Mouse (Mus musculus) stomach, embryonic 15.5 days (tissue): Measurements from ENCODE around the gene Bag6. TPM values are rescaled to one million over a fixed set of nuclear protein-coding genes. Genes with fewer than 3 reads are reported as not detected.

Experiments
- ATAC-seq: fragments of 200-750 bp; cut with Nextera tagmentation; 2 replicates; pipeline ENCODE4 v1.8.0; 2017; ENCODE audit warnings: low read depth, moderate number of reproducible peaks, moderate TSS enrichment; ENCODE audit not compliant: insufficient read depth, low FRiP score
- H3K27ac ChIP-seq: fragments of 300-500 bp; sonication (generic); 2 replicates; pipeline ENCODE4 v1.5.1; 2015; ENCODE audit warnings: mild to moderate bottlenecking, inconsistent platforms
- H3K27me3 ChIP-seq: fragments of 300-500 bp; sonication (generic); replicated peaks from 2 replicates; pipeline ENCODE4 v1.6.1; 2015; ENCODE audit warnings: inconsistent platforms
- H3K36me3 ChIP-seq: fragments of 300-500 bp; sonication (generic); 2 replicates; pipeline ENCODE4 v1.6.1; 2015; ENCODE audit warnings: inconsistent platforms
- H3K4me1 ChIP-seq: fragments of 300-500 bp; sonication (generic); 2 replicates; pipeline ENCODE4 v1.6.1; 2015; ENCODE audit warnings: inconsistent platforms
- H3K4me2 ChIP-seq: fragments of 300-500 bp; sonication (generic); 2 replicates; pipeline ENCODE4 v1.6.1; 2015; ENCODE audit warnings: mild to moderate bottlenecking, inconsistent platforms
- H3K4me3 ChIP-seq: fragments of 300-500 bp; sonication (generic); replicated peaks from 2 replicates; pipeline ENCODE4 v1.5.1; 2015; ENCODE audit warnings: inconsistent platforms
- H3K9ac ChIP-seq: fragments of 300-500 bp; sonication (generic); 2 replicates; pipeline ENCODE4 v1.6.1; 2015; ENCODE audit warnings: inconsistent platforms
- H3K9me3 ChIP-seq: fragments of 300-500 bp; sonication (generic); 2 replicates; pipeline ENCODE4 v1.6.1; 2016; ENCODE audit warnings: inconsistent platforms
- WGBS: fragments of 180-500 bp; shearing (Covaris S2); methylation state at CpG from one replicate; pipeline ENCODE4 v1.1.7; 2015; 5-methylcytosine and 5-hydroxymethylcytosine counted together
- polyA plus RNA-seq: library from polyadenylated mRNA; unstranded; fragments of >200 nt; fragmentation: Nextera tagmentation; extraction: Ambion mirVana; gene quantifications from 2 replicates; pipeline ENCODE4 v1.2.1, GENCODE M21; 2015

Gene Bag6
- polyA plus RNA-seq, 1 experiment from 2014 or later: 42.2 TPM

DNA sequence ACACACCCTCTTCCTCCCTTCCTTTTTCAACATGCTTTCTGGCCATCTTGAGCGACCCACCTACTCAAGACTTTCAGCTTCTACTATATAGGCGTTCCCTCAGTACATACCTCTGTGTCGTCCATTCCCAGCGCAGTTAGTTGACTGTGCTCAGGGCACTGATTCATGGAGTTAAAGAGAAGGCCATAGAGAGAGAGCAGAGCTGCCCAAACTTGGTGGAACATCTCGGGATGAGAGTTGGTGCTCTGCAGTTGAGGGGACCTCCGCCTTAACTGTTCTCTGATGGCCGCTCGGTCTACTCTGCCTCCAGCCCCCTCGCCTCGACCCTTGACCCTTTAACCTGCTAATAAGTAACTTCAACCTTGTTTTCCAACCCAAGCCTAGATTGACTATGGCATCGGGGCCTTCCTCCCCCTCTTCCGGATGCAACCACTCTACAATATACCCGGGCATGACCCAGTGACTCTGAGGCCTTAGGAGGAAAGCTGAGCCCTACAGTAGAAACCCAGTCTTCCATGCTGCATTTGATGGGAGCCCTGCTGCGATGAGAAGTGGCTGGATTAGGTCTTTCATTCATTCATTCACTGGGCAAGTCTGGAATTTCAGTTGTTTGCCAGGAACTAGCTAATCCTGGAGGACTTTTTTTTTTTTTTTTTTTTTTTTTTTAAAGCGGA is 3.3 kb upstream of the Bag6 start, which contains the start of gene Apom:
Apom (minus strand) TSS at position 551 of the 674 bp plus-strand sequence.
- no peak within 1 kb of the TSS for H3K27ac ChIP-seq

DNA sequence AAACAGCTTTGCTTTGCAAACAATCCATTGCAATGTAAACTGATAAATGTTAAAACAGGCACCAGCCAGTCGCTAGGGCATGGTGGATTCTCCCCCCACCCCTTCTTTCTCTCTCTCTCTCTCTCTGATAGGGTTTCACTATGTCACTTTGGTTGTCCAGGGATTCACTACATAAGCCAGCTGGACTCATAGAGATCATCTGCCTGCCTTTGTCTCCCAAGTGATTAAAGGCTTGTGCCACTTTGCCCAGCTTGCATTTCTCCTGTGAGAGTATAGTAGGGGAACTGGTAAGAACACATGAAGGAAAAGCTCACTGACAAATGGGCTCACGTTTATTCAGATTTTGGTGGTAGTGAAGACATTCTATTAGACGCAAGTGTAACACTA is 2.8 kb upstream of the Bag6 start:
- no peaks in the 10 kb centered on the region for H3K27me3 ChIP-seq
- H3K27ac ChIP-seq: no peak overlapping the region
- peaks cover 5% of the 10 kb centered on the region for H3K36me3 ChIP-seq
- H3K4me3 ChIP-seq: no peak overlapping the region
- WGBS: 64% methylated on average over 3 of the region's 3 CpGs
- H3K9me3 ChIP-seq: no peaks in the 10 kb centered on the region
- ATAC-seq: no peak
- peaks cover 15% of the 10 kb centered on the region for H3K4me1 ChIP-seq
- no peak overlapping the region for H3K4me2 ChIP-seq
- no peak overlapping the region for H3K9ac ChIP-seq

More for the DNA sequence above, 3.3 kb upstream of the Bag6 start, which contains the start of gene Apom:
- ATAC-seq: no peak
- H3K4me1 ChIP-seq: peaks cover 18% of the 10 kb centered on the region
- H3K9ac ChIP-seq: no peak within 1 kb of the TSS
- H3K36me3 ChIP-seq: peaks cover 5% of the 10 kb centered on the region
- H3K9me3 ChIP-seq: no peaks in the 10 kb centered on the region
- no peak within 1 kb of the TSS for H3K4me3 ChIP-seq
- H3K4me2 ChIP-seq: no peak within 1 kb of the TSS
- H3K27me3 ChIP-seq: no peaks in the 10 kb centered on the region
- WGBS: 71% methylated on average over 15 of the region's 15 CpGs

DNA sequence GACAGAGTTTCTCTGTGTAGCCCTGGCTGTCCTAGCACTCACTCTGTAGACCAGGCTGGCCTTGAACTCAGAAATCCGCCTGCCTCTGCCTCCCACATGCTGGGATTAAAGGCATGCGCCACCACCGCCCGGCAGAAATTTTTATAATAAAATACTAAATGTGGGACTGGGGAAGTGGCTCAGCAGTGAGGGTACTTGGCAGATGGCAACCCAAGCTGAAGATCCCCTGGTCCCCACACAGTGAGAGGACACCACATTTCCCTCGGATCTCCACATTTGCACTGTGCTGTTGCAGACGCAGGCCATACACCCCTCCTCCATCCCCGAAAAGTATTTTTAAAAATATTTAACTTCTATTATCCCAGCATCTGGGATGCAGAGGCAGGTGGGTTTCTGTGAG is 1.5 kb upstream of the Bag6 start:
- Histone ChIP-seq H3K9ac (no peak overlapping the region), H3K36me3 (peaks cover 8% of the 10 kb centered on the region), H3K4me2 (no peak overlapping the region), H3K4me3 (no peak overlapping the region), H3K4me1 (peaks cover 8% of the 10 kb centered on the region; the same call in 1 of the 2 replicates), H3K27ac (no peak overlapping the region), H3K27me3 (no peaks in the 10 kb centered on the region), H3K9me3 (no peaks in the 10 kb centered on the region)
- ATAC-seq: no peak
- 91% methylated on average over 7 of the region's 7 CpGs for WGBS

DNA sequence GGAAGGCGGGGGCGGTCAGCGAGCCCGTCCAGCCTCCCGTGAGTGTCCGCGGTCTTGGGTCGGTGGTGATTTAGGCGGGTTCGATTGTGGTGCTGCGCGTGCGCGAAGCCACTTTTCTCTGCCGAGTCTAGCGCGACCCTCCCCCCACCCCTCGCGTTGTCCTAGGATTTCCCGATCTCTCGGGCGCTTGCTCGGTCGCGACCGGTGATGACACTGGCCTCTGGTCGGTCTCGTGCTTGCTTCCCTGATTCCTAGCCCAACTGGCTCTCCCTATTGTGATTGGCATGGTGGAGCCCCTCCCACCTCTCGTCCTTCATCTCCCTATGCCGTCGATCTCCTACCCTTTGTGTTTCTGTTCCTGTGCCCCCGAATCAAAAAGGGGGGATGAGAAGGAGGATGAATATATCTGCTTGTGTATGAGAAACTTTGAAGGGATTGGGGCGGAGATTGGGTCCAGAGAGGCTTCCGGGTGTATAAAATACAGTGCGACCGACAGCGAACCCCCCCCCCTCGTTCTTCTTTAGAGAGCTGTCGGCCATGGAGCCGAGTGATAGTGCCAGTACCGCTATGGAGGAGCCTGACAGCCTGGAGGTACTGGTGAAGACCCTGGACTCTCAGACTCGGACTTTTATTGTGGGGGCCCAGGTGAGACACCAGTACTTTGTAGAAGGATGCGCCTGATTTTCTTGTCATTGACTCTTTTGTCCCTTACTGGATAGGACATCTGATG is 778 bp downstream of the Bag6 start:
- WGBS: under 1% methylated on average over 43 of the region's 43 CpGs

DNA sequence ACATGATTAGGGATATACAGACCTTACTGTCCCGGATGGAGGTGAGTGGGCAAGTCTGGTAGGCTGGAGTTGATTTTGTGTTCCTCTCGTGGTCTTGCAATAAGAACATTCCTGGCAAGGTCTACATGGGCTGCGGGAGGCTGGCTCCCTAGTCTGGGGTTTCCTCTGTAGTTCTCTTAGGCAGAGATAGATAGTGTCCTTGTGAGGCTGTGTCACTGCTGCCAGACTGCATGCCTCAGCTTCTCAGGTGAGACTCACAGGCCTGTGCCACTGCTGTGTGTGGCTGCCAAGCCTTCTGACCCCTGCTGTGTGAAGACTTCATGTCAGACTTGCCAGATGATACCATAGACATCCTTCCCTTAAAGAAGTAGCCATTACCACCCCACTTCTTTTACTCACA is 4.3 kb downstream of the Bag6 start:
- 92% methylated on average over 3 of the region's 3 CpGs for WGBS
- no peak for ATAC-seq
- Histone ChIP-seq H3K27ac (no peak overlapping the region), H3K4me1 (peaks cover 8% of the 10 kb centered on the region; the same call in 1 of the 2 replicates), H3K36me3 (peaks cover 58% of the 10 kb centered on the region), H3K9me3 (no peaks in the 10 kb centered on the region), H3K27me3 (no peaks in the 10 kb centered on the region), H3K4me3 (no peak overlapping the region), H3K9ac (no peak overlapping the region), H3K4me2 (no peak overlapping the region)

More for the DNA sequence above, 778 bp downstream of the Bag6 start:
- peaks cover 26% of the 10 kb centered on the region for H3K36me3 ChIP-seq
- H3K4me2 ChIP-seq: peak overlapping the region; percentile 71
- peak; percentile 43 for ATAC-seq
- H3K27ac ChIP-seq: peak overlapping the region; percentile 96
- H3K9me3 ChIP-seq: no peaks in the 10 kb centered on the region
- peak overlapping the region; percentile 63 for H3K9ac ChIP-seq
- H3K27me3 ChIP-seq: no peaks in the 10 kb centered on the region
- H3K4me1 ChIP-seq: peaks cover 8% of the 10 kb centered on the region; the same call in 1 of the 2 replicates
- H3K4me3 ChIP-seq: peak overlapping the region; percentile 74

DNA sequence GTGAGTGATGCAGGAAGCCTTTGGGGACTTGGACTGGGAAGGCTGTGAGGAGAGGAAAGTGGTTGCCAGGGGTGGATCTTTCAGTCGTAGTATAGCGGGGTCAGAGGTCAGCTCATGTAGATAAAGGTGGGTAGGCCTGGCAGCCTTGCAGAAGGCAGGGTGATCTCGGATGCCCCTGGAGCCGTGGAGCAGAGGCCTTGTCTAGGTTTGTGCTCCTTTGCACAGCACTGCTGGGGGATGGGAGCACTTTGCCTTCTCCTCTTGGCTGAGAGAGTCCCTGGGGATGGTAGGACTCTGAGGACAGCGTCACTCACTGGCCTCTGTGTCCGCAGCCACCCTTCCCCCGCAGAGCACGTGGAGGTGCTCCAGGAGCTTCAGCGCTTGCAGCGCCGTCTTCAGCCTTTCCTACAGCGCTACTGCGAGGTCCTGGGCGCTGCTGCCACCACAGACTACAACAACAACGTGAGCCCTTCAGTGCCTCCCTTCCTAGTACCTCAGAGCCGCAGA is 5.6 kb downstream of the Bag6 start:
- Histone ChIP-seq H3K4me1 (peaks cover 8% of the 10 kb centered on the region; the same call in 1 of the 2 replicates), H3K4me2 (no peak overlapping the region), H3K27ac (no peak overlapping the region), H3K9me3 (no peaks in the 10 kb centered on the region), H3K9ac (no peak overlapping the region), H3K36me3 (peaks cover 70% of the 10 kb centered on the region), H3K27me3 (no peaks in the 10 kb centered on the region), H3K4me3 (no peak overlapping the region)
- WGBS: 75% methylated on average over 16 of the region's 16 CpGs
- no peak for ATAC-seq

DNA sequence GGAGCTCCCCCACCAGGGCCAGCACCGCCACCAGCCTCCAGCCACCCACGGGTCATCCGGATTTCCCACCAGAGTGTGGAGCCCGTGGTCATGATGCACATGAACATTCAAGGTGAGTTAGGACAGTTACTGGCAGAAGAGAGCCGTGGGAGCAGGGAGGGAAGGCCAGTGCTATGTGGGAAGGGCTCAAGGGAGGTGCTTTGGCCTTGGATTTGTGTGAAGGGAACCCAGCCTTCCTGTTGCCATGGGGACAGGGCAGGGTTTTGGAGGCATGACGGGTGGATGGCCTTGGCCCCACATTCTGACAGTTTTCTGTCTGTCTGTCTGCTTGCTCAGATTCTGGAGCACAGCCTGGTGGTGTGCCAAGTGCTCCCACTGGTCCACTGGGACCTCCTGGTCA is 7.0 kb downstream of the Bag6 start:
- Histone ChIP-seq H3K9me3 (no peaks in the 10 kb centered on the region), H3K27me3 (no peaks in the 10 kb centered on the region), H3K4me1 (no peaks in the 10 kb centered on the region), H3K27ac (no peak overlapping the region), H3K4me2 (no peak overlapping the region), H3K4me3 (no peak overlapping the region), H3K9ac (no peak overlapping the region), H3K36me3 (peaks cover 83% of the 10 kb centered on the region)
- no peak for ATAC-seq
- WGBS: 92% methylated on average over 6 of the region's 6 CpGs

DNA sequence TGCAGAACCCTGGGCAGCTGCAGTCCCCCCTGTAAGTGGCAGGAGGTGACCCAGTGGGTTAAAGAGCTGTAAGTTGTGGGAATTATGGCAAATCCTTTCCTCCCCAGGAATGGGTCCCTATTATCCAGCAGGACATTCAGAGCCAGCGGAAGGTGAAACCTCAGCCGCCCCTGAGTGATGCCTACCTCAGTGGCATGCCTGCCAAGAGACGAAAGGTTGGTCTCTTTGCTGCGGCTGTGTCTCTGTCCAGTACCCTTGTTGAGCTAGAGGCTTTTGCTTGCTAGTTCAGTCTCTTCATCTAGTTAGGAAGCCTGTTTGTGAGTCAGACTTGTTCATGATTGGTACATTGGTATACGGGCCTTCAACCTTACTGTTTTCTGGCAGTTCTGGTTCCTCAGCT is 11.2 kb downstream of the Bag6 start:
- Histone ChIP-seq H3K4me2 (no peak overlapping the region), H3K27me3 (no peaks in the 10 kb centered on the region), H3K36me3 (peaks cover 89% of the 10 kb centered on the region), H3K4me3 (no peak overlapping the region), H3K4me1 (no peaks in the 10 kb centered on the region), H3K9me3 (no peaks in the 10 kb centered on the region), H3K27ac (no peak overlapping the region), H3K9ac (no peak overlapping the region)
- WGBS: 82% methylated on average over 5 of the region's 5 CpGs
- no peak for ATAC-seq

DNA sequence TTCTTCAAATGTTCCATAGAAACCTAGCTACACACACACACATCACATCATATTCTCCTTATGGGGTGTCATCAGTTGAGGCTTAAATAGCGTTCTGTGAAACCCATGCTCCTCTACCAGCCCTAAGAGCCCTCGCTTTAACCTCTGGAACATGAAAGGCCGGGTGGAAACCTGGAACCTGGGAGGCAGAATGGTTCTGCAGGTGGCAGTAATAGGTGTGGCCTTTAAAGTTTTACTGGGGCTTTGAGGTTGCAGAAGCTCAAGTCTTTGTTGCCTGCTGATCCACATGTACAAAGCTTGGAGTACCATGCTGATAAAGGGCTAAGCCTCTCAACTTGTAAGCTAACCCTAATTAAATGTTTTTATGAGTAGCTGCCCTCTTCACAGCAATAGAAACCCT is 12.4 kb downstream of the Bag6 start:
- H3K27ac ChIP-seq: no peak overlapping the region
- no peaks in the 10 kb centered on the region for H3K9me3 ChIP-seq

DNA sequence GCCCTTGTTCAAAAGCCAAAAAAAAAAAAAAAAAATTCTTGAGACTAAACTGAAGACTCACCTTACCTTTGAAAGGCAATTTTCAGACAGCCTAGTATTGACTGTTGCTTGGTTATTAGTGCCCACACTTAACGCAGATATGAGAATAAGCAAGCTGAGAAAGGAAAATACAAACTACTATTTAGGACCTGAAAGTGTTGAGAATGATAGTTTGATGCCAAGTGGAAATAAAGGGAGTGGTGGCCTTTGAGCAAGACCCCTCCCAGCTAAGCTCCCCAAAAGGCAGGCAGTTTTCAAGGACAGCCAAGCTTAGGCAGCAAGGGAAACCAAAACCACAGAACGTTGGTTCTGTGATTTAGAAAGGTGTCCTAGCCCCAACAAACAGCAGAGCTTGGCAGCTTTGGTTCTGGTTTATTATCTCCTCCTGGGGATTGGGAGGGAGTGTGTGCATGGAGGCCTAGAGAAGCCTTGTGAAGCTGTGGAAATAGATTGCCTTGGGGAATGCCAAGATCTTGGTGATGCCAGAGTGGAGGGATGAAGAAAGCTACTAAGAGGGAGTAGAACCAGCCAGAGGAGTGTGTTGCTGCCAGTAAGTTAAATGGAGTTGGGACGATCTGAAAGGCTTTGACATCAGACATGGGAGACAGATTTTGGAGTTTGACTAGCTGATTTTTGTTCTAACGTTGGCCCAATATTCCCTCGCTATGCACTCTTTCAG is 13.1 kb downstream of the Bag6 start:
- Histone ChIP-seq H3K27me3 (no peaks in the 10 kb centered on the region), H3K4me3 (no peak overlapping the region), H3K27ac (no peak overlapping the region), H3K9ac (no peak overlapping the region), H3K4me1 (no peaks in the 10 kb centered on the region), H3K36me3 (peaks cover 88% of the 10 kb centered on the region), H3K4me2 (no peak overlapping the region), H3K9me3 (no peaks in the 10 kb centered on the region)
- ATAC-seq: no peak
- WGBS: 68% methylated on average over 5 of the region's 5 CpGs

More for the DNA sequence above, 12.4 kb downstream of the Bag6 start:
- no peak overlapping the region for H3K9ac ChIP-seq
- WGBS: 59% methylated on average over 3 of the region's 3 CpGs
- no peak overlapping the region for H3K4me2 ChIP-seq
- H3K27me3 ChIP-seq: no peaks in the 10 kb centered on the region
- peaks cover 88% of the 10 kb centered on the region for H3K36me3 ChIP-seq
- H3K4me1 ChIP-seq: no peaks in the 10 kb centered on the region
- H3K4me3 ChIP-seq: no peak overlapping the region
- ATAC-seq: no peak

DNA sequence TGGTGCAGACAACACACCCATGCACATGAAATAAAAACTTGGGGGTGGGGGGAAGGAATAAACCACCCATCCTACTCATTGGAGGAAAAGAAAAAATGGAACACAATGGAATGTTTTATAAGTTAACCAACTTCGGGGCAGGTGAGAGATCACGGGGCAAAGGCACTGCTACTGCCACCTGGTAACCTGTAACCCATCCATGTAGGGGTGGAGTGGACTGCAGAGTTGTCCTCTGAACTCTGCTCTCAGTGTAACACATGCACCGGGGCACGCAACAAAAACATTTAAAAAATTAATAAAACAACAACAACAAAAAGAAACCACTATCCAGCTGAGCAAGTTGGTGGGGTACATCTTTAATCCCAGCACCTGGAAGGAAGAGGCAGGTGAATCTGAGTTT is 17.1 kb downstream of the Bag6 start:
- Histone ChIP-seq H3K9me3 (no peaks in the 10 kb centered on the region), H3K4me1 (no peaks in the 10 kb centered on the region), H3K4me3 (no peak overlapping the region), H3K27me3 (no peaks in the 10 kb centered on the region), H3K9ac (no peak overlapping the region), H3K4me2 (no peak overlapping the region), H3K36me3 (peaks cover 90% of the 10 kb centered on the region), H3K27ac (no peak overlapping the region)
- whole genome bisulfite sequencing: 88% methylated on average over 4 of the region's 4 CpGs
- ATAC-seq: no peak

DNA sequence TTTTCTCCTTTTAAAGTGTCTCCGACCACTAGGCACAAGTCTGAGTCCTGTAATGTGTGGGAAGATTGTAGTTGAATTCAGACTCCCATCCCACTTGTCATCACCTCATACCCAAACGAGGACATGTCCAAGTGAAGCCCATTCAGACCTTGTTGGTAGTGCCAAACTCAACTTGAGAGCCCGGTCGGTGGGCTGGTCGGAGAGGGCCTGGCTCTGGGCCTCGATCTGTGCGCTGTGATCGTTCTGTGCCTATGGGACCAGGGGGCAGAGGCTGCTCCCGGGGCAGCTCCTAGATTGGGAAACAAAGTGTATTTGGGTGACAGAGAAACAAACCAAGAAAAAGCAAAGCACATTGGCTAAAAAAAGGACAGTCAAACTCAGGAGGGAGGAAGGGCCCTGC is 18.1 kb downstream of the Bag6 start:
- H3K9me3 ChIP-seq: no peaks in the 10 kb centered on the region
- H3K27me3 ChIP-seq: no peaks in the 10 kb centered on the region
- peaks cover 94% of the 10 kb centered on the region for H3K36me3 ChIP-seq
- no peak overlapping the region for H3K4me2 ChIP-seq
- H3K27ac ChIP-seq: no peak overlapping the region
- no peak overlapping the region for H3K9ac ChIP-seq
- no peaks in the 10 kb centered on the region for H3K4me1 ChIP-seq
- ATAC-seq: no peak
- 90% methylated on average over 9 of the region's 9 CpGs for WGBS
- H3K4me3 ChIP-seq: no peak overlapping the region
